Mouse (Mus musculus) brain, embryonic 18.5 days (tissue): ENCODE measurements around the gene Sf3b2.

ENCODE experiments used
- DNase-seq: peaks from one replicate; pipeline ENCODE4 v3.0.0-alpha.2; 2012; ENCODE audit warnings: low read depth, low spot score

Gene Sf3b2

DNA sequence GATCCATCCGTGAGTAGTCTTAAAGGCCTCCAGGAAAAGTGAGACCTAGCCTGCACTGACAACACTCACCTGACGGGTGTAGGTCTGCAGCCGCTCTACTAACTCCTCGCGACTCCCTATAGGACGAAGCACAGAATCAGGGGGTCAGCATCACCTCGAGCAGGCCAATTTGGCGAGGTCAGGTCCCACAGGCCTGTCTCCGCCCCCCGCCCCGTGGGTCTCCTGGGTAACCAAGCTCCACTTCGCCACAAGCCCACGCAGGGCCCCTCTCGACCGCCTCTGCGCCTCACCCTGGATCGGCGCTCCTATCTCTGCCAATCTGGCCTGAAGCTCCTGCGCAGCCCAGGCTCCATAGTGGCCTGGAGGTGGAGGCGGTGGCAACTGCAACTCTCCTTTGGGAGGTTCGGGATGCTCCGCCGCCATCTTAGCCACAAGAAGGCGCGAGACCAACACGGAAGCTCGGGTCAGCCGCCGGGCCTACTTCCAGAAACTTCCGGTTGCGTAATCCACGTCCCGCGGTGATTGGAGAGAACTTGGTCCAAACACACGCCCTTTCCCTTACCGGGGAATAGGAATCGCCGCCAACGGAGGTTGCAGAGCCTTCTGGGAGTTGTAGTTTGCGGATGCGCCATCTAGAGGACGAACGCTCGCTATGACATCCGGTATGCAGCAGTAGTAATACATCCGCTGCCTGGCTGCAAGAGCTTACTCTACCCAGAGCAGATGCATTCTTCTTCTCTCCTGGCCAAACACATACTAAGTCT is at the start of gene Sf3b2:
Sf3b2 (minus strand) TSS at position 484 of the 764 bp plus-strand sequence.
- peak; percentile 100 for DNase-seq

GRCm38 (mm10) chr19:5341360-5341759 is 46.1 kb upstream of the Sf3b2 start:
- DNase-seq: no peak

DNA sequence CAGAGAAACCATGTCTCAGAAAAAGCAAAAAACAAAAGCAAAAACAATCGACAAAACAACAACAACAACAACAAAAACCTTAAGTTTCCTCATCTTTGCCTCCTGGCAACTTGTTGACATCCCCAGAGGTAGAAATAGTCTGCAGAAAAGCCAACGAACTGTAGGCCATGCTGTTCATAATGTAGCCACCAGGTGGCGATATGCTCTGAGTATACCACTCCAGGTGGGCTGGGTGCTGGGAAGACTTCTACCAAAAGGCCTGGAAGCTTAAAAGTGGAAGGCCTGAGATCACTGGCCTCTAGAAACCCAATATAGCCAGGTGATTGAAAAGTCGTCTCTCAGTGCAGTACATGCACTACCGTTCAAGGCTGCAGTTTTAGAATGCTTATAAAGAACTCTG is 42.7 kb upstream of the Sf3b2 start:
- DNase-seq: peak; percentile 3

- no peak for DNase-seq
Observed at GRCm38 (mm10) chr19:5335441-5335840, 40.2 kb upstream of the Sf3b2 start, which contains the start of gene Catsper1. Catsper1 (plus strand) TSS chr19:5335741.

- no peak for DNase-seq
Observed at GRCm38 (mm10) chr19:5334741-5335140, 39.5 kb upstream of the Sf3b2 start.

- DNase-seq: no peak
Observed at GRCm38 (mm10) chr19:5327970-5328369, 32.7 kb upstream of the Sf3b2 start.

DNA sequence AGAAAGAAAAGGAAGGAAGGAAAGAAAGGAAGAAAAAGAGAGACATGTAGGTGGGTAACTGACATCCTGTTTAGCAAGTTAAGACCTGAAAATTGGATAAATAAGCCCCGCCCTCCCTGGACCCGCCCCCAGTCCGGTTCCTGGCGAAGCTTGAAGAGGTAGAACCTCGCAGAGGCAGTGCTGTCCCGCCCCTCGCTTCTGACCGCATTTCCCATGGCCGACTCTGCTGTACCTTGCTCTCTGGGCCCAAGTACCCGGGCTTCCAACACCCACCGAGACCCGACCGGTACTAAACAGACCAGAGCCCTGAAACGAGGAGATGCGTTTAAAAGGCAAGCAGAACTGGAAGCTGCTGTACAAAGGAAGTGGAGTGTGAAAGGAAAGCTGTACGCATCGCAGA is 28.5 kb upstream of the Sf3b2 start:
- no peak for DNase-seq

DNA sequence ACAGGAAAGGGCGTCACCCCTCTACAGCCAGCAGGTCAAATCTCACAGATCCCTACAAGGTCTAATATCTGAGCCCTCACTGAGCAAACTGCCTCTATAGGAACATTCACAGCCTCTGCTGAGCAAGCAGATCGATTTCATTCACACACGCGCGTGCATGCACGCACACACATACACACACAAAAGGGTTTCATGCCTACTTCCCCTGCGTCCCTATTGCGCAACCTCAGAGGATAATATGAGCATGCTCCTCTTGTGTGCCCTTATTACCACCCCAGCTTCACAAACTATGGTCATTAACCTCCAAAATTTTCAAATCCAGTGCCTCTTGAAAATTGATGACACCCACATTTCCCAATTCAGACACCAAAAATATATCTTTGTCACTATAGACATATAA is 17.9 kb upstream of the Sf3b2 start:
- no peak for DNase-seq

DNA sequence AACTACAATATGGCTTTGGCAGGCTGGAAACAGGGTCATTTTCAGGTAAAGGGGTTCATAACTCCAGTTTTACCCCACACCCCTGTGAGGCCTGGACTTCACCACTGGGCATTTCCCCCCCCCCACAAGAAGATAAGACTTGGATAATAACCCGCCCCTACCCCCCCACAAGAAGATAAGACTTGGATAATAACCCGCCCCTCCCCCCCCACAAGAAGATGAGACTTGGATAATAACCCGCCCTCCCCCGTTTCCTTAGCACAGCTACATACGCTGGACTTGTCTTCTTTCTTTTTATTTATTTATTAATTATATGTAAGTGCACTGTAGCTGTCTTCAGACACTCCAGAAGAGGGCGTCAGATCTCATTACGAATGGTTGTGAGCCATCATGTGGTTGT is 13.8 kb upstream of the Sf3b2 start:
- DNase-seq: no peak

DNA sequence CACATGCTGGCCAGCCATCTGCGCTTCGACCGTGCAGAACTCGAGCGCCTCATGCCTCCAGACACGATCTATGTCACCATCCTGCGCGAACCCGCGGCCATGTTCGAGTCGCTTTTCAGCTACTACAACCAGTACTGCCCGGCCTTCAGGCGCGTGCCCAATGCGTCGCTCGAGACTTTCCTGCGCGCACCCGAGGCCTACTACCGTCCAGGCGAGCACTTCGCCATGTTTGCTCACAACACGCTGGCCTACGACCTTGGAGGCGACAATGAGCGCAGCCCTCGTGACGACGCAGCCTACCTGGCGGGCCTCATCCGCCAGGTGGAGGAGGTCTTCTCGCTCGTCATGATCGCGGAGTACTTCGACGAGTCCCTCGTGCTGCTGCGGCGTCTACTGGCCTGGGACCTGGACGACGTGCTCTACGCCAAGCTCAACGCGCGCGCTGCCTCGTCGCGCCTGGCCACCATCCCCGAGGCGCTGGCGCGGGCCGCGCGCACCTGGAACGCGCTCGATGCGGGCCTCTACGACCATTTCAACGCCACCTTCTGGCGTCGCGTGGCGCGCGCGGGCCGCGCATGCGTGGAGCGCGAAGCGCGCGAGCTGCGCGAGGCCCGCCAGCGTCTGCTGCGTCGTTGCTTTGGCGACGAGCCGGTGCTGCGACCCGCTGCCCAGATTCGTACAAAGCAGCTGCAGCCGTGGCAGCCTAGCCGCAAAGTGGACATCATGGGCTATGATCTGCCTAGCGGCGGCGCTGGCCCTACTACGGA is 11.9 kb upstream of the Sf3b2 start:
- no peak for DNase-seq

DNA sequence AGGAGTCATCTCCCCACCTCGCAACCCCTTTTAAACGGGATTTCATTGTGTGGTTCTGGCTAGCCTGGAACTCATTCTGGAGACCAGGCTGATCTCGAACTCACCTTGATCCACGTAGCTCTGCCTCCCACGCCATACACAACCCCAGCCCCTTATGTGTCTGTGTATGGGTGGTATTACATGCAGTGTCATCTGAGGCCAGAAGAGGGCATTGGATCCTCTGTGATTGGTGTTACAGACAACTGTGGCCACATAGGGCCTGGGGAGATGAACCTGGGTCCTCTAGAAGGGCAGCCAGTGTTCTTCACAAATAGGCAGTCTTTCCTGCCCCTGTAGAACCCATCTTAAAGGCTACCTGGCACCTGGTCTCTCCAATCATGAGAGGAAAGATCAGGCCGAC is 11.0 kb upstream of the Sf3b2 start:
- no peak for DNase-seq

DNA sequence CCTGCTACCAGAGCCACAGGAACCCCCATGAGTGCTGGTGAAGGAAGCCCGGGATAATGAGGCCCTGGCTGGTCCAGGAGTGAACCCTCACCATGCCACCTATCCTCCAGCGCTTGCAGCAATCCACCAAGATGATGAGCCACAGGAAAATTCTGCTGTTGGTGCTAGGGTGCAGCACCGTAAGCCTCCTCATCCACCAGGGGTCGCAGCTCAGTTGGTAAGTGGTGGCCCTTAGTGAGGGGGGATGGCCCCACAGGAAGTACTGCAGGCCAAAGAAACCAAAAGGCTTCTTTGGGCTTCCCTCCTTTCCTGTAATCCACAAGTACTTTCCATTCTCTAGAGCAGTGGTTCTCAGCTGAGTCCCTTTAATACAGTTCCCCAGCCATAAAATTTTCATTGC is 7.2 kb upstream of the Sf3b2 start:
- no peak for DNase-seq

GRCm38 (mm10) chr19:5300588-5300987 is 5.3 kb upstream of the Sf3b2 start:
- DNase-seq: no peak

GRCm38 (mm10) chr19:5297903-5298800 is 2.9 kb upstream of the Sf3b2 start, which contains the start of gene Gal3st3:
Gal3st3 (plus strand) TSS chr19:5298331.
- DNase-seq: peak; percentile 37

GRCm38 (mm10) chr19:5296630-5297029 is 1.4 kb upstream of the Sf3b2 start:
- no peak for DNase-seq

DNA sequence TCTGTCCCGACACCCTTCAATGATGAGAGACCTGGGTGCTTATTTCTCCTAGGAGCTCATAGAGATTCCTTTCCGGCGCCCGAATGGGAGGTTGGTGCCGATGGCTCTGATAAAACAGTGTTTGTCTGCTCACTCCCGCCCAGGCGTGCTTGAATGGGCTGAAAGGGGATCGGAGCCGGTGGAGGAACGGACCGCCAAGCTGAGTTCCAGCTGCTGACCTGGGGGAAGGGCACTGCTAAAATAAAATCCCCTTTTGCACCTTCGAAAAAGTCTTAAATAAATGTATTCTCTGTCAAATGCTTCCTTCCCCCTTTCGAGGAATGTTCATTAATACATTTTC is 451 bp upstream of the Sf3b2 start:
- no peak for DNase-seq

GRCm38 (mm10) chr19:5278381-5278780 is 16.9 kb downstream of the Sf3b2 start:
- DNase-seq: no peak

DNA sequence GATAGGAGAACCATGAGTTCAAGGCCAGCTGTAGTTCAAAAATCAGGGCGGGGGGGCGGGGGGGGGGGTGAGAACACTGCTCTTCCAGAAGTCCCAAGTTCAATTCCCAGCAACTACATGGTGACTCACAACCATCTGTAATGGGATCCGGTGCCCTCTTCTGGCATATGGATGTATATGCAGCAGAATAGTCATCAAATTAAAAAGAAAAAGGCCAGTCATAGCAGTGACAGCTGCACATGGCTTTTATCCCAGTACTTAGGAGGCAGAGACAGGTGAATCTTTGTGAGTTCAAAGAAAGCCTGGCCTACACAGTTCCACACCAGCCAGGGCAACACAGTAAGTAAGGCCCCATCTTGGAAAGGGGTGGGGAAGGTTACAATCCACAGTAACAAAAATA is 18.1 kb downstream of the Sf3b2 start:
- no peak for DNase-seq

GRCm38 (mm10) chr19:5276531-5276930 is 18.7 kb downstream of the Sf3b2 start:
- DNase-seq: no peak

DNA sequence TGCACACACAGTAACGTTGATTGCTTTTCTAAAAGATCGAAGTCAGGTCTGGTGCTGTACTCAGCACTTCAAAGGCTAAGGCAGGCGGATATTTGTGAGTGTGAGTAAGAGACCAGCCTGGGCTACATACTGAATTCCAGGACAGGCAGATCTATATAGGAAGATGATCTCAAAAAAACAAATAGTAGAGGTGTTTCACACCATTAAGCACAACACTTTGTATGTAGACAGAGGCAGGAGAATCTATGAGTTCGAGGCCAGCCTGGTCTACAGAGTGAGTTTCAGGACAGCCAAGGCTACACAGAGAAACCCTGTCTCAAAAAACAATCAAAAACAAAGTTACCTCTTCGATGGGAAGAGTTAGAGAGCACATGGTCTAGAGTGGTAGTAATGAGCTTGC is 19.5 kb downstream of the Sf3b2 start:
- DNase-seq: no peak

GRCm38 (mm10) chr19:5274641-5275040 is 20.6 kb downstream of the Sf3b2 start:
- DNase-seq: no peak

DNA sequence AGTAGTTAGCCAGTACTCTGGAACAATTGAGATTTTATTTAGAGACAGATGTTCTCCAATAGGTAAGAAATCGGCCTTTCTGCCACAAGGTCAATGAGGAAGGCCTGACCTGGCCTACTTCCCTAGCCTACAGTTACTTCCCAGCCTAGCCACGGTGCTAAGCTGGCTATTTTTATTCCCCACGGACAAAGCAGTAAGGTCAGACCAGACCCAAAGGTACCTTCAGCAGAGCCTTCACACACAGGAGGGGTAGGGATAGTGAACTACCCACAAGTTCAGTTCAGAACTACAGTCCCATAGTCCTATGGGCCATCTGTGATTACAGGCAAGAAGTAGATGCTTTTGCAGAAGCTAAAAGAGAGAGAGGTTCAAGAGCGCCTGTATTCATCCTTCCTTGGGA is 21.3 kb downstream of the Sf3b2 start:
- no peak for DNase-seq
